Mouse (Mus musculus) midbrain, postnatal 0 days (tissue): ENCODE measurements around the gene Usp43. TPM values are rescaled to one million over a fixed set of nuclear protein-coding genes. Genes with fewer than 3 reads are reported as not detected.

ENCODE experiments used
- ATAC-seq: fragments of 200-750 bp; cut with Nextera tagmentation; 2 replicates; pipeline ENCODE4 v1.8.0; 2017; ENCODE audit warnings: moderate number of reproducible peaks, mild to moderate bottlenecking, moderate TSS enrichment, moderate library complexity; ENCODE audit not compliant: low FRiP score
- DNase-seq: peaks from one replicate; pipeline ENCODE4 v3.0.0-alpha.2; 2015; ENCODE audit warnings: low spot score
- H3K27ac ChIP-seq: fragments of 300-500 bp; sonication (generic); 2 replicates; pipeline ENCODE4 v1.5.1; 2014; ENCODE audit warnings: low read depth, mild to moderate bottlenecking, low read length, mixed read lengths
- H3K27me3 ChIP-seq: fragments of 300-500 bp; sonication (generic); 2 replicates; pipeline ENCODE4 v1.6.1; 2014; ENCODE audit warnings: low read length, control low read depth, mixed read lengths; ENCODE audit not compliant: insufficient read depth
- H3K36me3 ChIP-seq: fragments of 300-500 bp; sonication (generic); 2 replicates; pipeline ENCODE4 v1.6.1; 2014; ENCODE audit warnings: low read length, control low read depth, mixed read lengths; ENCODE audit not compliant: insufficient read depth
- H3K4me1 ChIP-seq: fragments of 300-500 bp; sonication (generic); 2 replicates; pipeline ENCODE4 v1.6.1; 2014; ENCODE audit warnings: mild to moderate bottlenecking, control low read depth, antibody characterized with exemption, low read length, mixed read lengths; ENCODE audit not compliant: insufficient read depth
- H3K4me2 ChIP-seq: fragments of 300-500 bp; sonication (generic); 2 replicates; pipeline ENCODE4 v1.6.1; 2014; ENCODE audit warnings: low read depth, mild to moderate bottlenecking, low read length, mixed read lengths; ENCODE audit not compliant: poor library complexity, severe bottlenecking
- H3K4me3 ChIP-seq: fragments of 300-500 bp; sonication (generic); 2 replicates; pipeline ENCODE4 v1.5.1; 2014; ENCODE audit warnings: low read depth, mild to moderate bottlenecking, low read length, moderate library complexity
- H3K9ac ChIP-seq: fragments of 300-500 bp; sonication (generic); replicated peaks from 2 replicates; pipeline ENCODE4 v1.6.1; 2014; ENCODE audit warnings: mild to moderate bottlenecking, low read length, moderate library complexity, mixed read lengths; ENCODE audit not compliant: poor library complexity, severe bottlenecking
- H3K9me3 ChIP-seq: fragments of 300-500 bp; sonication (generic); 2 replicates; pipeline ENCODE4 v1.6.1; 2016; ENCODE audit warnings: low read length, control low read depth
- CTCF ChIP-seq: IDR thresholded peaks from 2 replicates; pipeline ENCODE4 v1.5.1; 2016; ENCODE audit warnings: antibody characterized with exemption, mild to moderate bottlenecking
- WGBS: fragments of 180-500 bp; shearing (Covaris S2); extraction: QIAGEN DNeasy Blood & Tissue Kit; methylation state at CpG from one replicate; pipeline ENCODE4 v1.1.7; 2014; 5-methylcytosine and 5-hydroxymethylcytosine counted together
- polyA plus RNA-seq: library from polyadenylated mRNA; unstranded; fragments of >200 nt; fragmentation: Nextera tagmentation; extraction: Ambion mirVana; gene quantifications from 2 replicates; pipeline ENCODE4 v1.2.1, GENCODE M21; 2015
- total RNA-seq: library from RNA; depleted of rRNA; stranded (reverse); fragments of >200 nt; gene quantifications from 2 replicates; pipeline ENCODE4 v1.2.3, GENCODE M21; 2014

Gene Usp43
- total and polyA plus RNA-seq, 2 experiments from 2014 or later = 0.67 to 1.8 TPM

GRCm38 (mm10) chr11:67885921-67886320 is 36.0 kb downstream of the Usp43 start:
- H3K9me3 ChIP-seq = no peaks in the 10 kb centered on the region
- WGBS = 64% methylated on average over 2 of the region's 2 CpGs
- H3K27ac ChIP-seq = no peak overlapping the region

DNA sequence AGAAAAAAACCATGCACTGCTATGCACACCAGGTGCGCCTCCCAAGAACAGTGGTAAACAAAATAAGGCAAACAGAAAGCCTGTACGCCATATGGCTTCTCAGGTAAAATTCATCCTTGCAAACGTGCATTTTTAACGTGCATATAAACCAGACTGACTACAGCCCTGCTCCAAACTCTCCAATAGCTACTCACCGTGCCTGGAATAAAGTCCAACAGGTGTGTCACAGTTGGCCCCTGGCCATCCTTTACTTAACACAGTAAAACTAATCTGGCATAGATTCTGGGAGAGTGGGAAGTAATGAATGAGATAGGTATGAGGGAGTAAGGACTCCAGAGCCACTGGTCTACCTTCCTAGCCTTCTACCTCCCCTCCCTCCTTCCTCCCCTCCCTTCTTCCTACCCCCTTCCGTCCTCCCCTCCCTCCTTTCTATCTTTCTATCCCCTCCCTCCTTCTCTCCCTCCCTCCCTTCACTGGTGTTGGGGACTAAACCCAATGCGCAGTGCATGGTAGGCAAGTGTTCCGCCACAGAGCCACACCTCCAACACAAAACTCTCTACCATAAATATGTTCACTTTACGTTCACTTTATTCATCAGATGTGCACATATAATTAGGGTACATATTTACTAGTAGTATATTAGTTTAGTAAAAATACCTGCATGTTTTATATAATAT is 56.3 kb downstream of the Usp43 start:
- DNase-seq (no peak), ATAC-seq (no peak)
- no peak for TF ChIP-seq CTCF
- H3K9me3 ChIP-seq = no peaks in the 10 kb centered on the region
- no peaks in the 10 kb centered on the region for H3K4me1 ChIP-seq
- H3K27ac ChIP-seq = no peak overlapping the region
- H3K27me3 ChIP-seq = no peaks in the 10 kb centered on the region
- 90% methylated on average over 9 of the region's 9 CpGs for WGBS
- H3K36me3 ChIP-seq = no peaks in the 10 kb centered on the region
- no peak overlapping the region for H3K4me2 ChIP-seq
- H3K9ac ChIP-seq = no peak overlapping the region
- H3K4me3 ChIP-seq = no peak overlapping the region

More at GRCm38 (mm10) chr11:67885921-67886320, 36.0 kb downstream of the Usp43 start:
- Histone ChIP-seq H3K4me3 (no peak overlapping the region), H3K4me1 (no peaks in the 10 kb centered on the region), H3K27me3 (no peaks in the 10 kb centered on the region), H3K9ac (no peak overlapping the region), H3K36me3 (no peaks in the 10 kb centered on the region), H3K4me2 (no peak overlapping the region)
- ATAC-seq (no peak), DNase-seq (no peak)
- 0 out of 2 replicates have a peak, but pooled peaks have one; percentile 12 for TF ChIP-seq CTCF

DNA sequence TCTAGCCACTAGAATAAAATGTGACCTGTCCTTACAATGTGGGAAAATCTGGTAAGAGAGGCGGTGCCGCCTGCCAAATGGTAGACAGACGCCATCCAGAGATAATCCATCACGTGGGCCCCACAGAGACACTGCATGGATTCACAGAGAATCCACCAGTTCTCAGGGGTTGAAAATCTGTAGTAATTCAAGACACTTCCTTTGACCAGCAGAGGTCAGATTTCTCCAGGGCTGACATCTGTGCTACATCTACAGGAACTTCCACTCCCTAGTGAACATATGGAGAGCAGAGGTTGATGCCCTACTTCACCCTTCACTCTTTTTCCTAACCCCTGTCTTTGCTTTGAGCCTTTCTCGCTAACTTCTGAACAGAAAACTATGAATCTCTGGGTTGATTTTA is 56.9 kb downstream of the Usp43 start:
- peak; percentile 30; the same call in 1 of the 2 replicates for TF ChIP-seq CTCF
- Histone ChIP-seq H3K4me3 (no peak overlapping the region), H3K36me3 (no peaks in the 10 kb centered on the region), H3K27ac (no peak overlapping the region), H3K4me2 (no peak overlapping the region), H3K4me1 (no peaks in the 10 kb centered on the region), H3K9me3 (no peaks in the 10 kb centered on the region), H3K27me3 (no peaks in the 10 kb centered on the region), H3K9ac (no peak overlapping the region)
- ATAC-seq = no peak
- DNase-seq = no peak
- 75% methylated on average over 5 of the region's 5 CpGs for WGBS

DNA sequence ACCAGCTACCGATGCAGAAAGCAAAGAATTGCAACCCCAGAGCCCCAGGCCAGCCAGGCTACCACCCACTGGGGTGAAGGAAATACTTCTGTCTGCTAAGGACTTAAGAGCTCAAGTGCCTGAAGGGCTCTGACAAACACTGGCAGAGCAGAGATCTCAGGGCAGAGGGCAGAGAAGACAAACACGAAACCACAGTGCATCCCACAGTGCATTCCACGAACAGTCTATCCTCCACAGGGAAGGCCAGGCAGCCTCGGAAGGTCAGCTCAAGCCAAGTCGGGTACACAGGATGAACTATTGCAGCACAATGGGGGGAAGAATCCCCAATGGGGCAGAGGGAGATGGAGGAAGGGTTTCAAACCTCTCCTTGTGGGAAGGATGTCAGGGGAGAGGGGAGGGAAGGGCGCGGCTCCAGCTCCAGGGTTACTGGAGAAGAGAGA is 60.5 kb downstream of the Usp43 start:
- DNase-seq (no peak), ATAC-seq (no peak)
- no peak overlapping the region for H3K4me2 ChIP-seq
- no peak overlapping the region for H3K27ac ChIP-seq
- H3K36me3 ChIP-seq = no peaks in the 10 kb centered on the region
- no peaks in the 10 kb centered on the region for H3K27me3 ChIP-seq
- no peaks in the 10 kb centered on the region for H3K9me3 ChIP-seq
- H3K9ac ChIP-seq = no peak overlapping the region
- no peak for TF ChIP-seq CTCF
- WGBS = 16% methylated on average over 7 of the region's 7 CpGs
- no peaks in the 10 kb centered on the region for H3K4me1 ChIP-seq
- H3K4me3 ChIP-seq = no peak overlapping the region

GRCm38 (mm10) chr11:67860743-67861398 is 61.1 kb downstream of the Usp43 start:
- WGBS = 60% methylated on average over 7 of the region's 7 CpGs
- no peak for DNase-seq
- no peaks in the 10 kb centered on the region for H3K27me3 ChIP-seq

DNA sequence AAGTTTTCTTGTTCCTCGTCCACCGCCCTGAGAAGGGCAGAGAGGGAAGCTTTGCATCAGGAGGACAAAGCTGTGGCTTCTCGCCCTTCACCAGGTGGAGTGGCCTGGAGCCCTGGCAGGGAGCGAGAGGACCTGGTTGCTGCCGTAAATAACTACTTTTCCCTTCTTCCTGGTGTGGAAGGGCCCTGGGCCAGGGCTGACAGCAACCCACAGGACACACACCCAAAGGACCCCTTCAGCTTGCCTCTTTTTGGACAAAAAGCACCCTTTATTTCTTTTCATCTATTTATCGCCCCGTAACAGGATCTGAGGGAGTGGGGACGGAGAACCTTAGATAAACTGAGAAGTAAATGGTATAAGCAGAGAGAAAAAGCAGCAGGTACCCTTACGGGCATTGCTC is 63.4 kb downstream of the Usp43 start:
- no peaks in the 10 kb centered on the region for H3K27me3 ChIP-seq
- H3K9me3 ChIP-seq = no peaks in the 10 kb centered on the region
- 92% methylated on average over 9 of the region's 9 CpGs for WGBS
- H3K36me3 ChIP-seq = no peaks in the 10 kb centered on the region
- no peaks in the 10 kb centered on the region for H3K4me1 ChIP-seq
- no peak overlapping the region for H3K4me2 ChIP-seq
- DNase-seq = no peak
- no peak for ATAC-seq
- no peak overlapping the region for H3K4me3 ChIP-seq
- H3K27ac ChIP-seq = no peak overlapping the region
- H3K9ac ChIP-seq = no peak overlapping the region
- no peak for TF ChIP-seq CTCF

More at GRCm38 (mm10) chr11:67860743-67861398, 61.1 kb downstream of the Usp43 start:
- no peak for ATAC-seq
- Histone ChIP-seq H3K4me3 (no peak overlapping the region), H3K27ac (no peak overlapping the region), H3K4me2 (no peak overlapping the region), H3K9ac (no peak overlapping the region), H3K9me3 (no peaks in the 10 kb centered on the region), H3K36me3 (no peaks in the 10 kb centered on the region), H3K4me1 (no peaks in the 10 kb centered on the region)
- TF ChIP-seq CTCF = no peak
